Mouse (Mus musculus) spleen, embryonic (tissue): ENCODE measurements around the gene Cacng3.

Experiments used
- CTCF ChIA-PET: fragments of 350-600 bp; sonication (Branson Sonifier 250); formaldehyde crosslinking; loops from one replicate; lab custom pipeline; 2022; lab: Charles Lee

The Cacng3 gene

GRCm38 (mm10) chr7:122670442-122670872 lies at the start of gene Cacng3:
TSS of gene Cacng3 (plus strand) at chr7:122670492.
- CTCF ChIA-PET: no interaction called here

GRCm38 (mm10) chr7:122622125-122622774 lies 48.0 kb upstream of the Cacng3 start:
- CTCF ChIA-PET: no interaction called here

- CTCF ChIA-PET: interaction anchor here (1.0 kb wide), 1 partner anchor 11 kb away, joined by 8 read pairs; no protein-coding TSS in a partner anchor
Measured at GRCm38 (mm10) chr7:122623753-122624152, 46.5 kb upstream of the Cacng3 start.

- CTCF ChIA-PET: no interaction called here
Measured at GRCm38 (mm10) chr7:122628050-122628449, 42.2 kb upstream of the Cacng3 start.

GRCm38 (mm10) chr7:122630386-122630785 lies 39.9 kb upstream of the Cacng3 start:
- CTCF ChIA-PET: no interaction called here

GRCm38 (mm10) chr7:122631151-122631550 lies 39.1 kb upstream of the Cacng3 start:
- CTCF ChIA-PET: no interaction called here

- CTCF ChIA-PET: interaction anchor here (0.6 kb wide), 1 partner anchor 515 kb away, joined by 4 read pairs; no protein-coding TSS in a partner anchor
Measured at GRCm38 (mm10) chr7:122632946-122633345, 37.3 kb upstream of the Cacng3 start.

- CTCF ChIA-PET: no interaction called here
Measured at GRCm38 (mm10) chr7:122633463-122633862, 36.8 kb upstream of the Cacng3 start.

- CTCF ChIA-PET: no interaction called here
Measured at GRCm38 (mm10) chr7:122643676-122644075, 26.6 kb upstream of the Cacng3 start.

GRCm38 (mm10) chr7:122649306-122649705 lies 21.0 kb upstream of the Cacng3 start:
- CTCF ChIA-PET: no interaction called here

- CTCF ChIA-PET: no interaction called here
Measured at GRCm38 (mm10) chr7:122652523-122652922, 17.8 kb upstream of the Cacng3 start.

- CTCF ChIA-PET: no interaction called here
Measured at GRCm38 (mm10) chr7:122656671-122657070, 13.6 kb upstream of the Cacng3 start.

GRCm38 (mm10) chr7:122657423-122658126 lies 12.7 kb upstream of the Cacng3 start:
- CTCF ChIA-PET: no interaction called here

GRCm38 (mm10) chr7:122665311-122666049 lies 4.8 kb upstream of the Cacng3 start:
- CTCF ChIA-PET: interaction anchor here (0.6 kb wide), 1 partner anchor 214 kb away, joined by 7 read pairs; no protein-coding TSS in a partner anchor

- CTCF ChIA-PET: no interaction called here
Measured at GRCm38 (mm10) chr7:122667903-122668302, 2.4 kb upstream of the Cacng3 start.

GRCm38 (mm10) chr7:122670873-122671641 lies 765 bp downstream of the Cacng3 start:
- CTCF ChIA-PET: no interaction called here

GRCm38 (mm10) chr7:122672981-122673380 lies 2.7 kb downstream of the Cacng3 start:
- CTCF ChIA-PET: no interaction called here

- CTCF ChIA-PET: no interaction called here
Measured at GRCm38 (mm10) chr7:122675207-122675606, 4.9 kb downstream of the Cacng3 start.

- CTCF ChIA-PET: no interaction called here
Measured at GRCm38 (mm10) chr7:122701751-122702150, 31.5 kb downstream of the Cacng3 start.

GRCm38 (mm10) chr7:122702443-122702842 lies 32.2 kb downstream of the Cacng3 start:
- CTCF ChIA-PET: no interaction called here

- CTCF ChIA-PET: interaction anchor here (0.6 kb wide), 1 partner anchor 34 kb away, joined by 5 read pairs; no protein-coding TSS in a partner anchor
Measured at GRCm38 (mm10) chr7:122706736-122707135, 36.4 kb downstream of the Cacng3 start.
